Mouse (Mus musculus) spleen, adult 2 months (tissue): ENCODE results near the gene Tenm4. TPM values are rescaled to one million over a fixed set of nuclear protein-coding genes. Genes with fewer than 3 reads are reported as not detected.
A peak's percentile ranks its signal among the peaks of the same experiment; 100 is the strongest.

ENCODE experiments used
- DNase-seq, 2 experiments: peaks; one replicate each; pipeline versions ENCODE4 v3.0.0 to v3.0.0-alpha.2; 2012 to 2021; ENCODE audit warnings: low spot score in 2 of 2, low read depth in 1 of 2
- H3K27ac ChIP-seq: fragments of 200-500 bp; 2 replicates; pipeline ENCODE4 v1.5.1; 2012; ENCODE audit warnings: low read length, inconsistent platforms; ENCODE audit not compliant: insufficient read depth
- H3K27me3 ChIP-seq: fragments of 200-500 bp; 2 replicates; pipeline ENCODE4 v1.6.1; 2012; ENCODE audit warnings: mild to moderate bottlenecking, moderate library complexity, low read length, inconsistent platforms; ENCODE audit not compliant: control insufficient read depth, insufficient read depth
- H3K36me3 ChIP-seq: fragments of 200-500 bp; 2 replicates; pipeline ENCODE4 v1.6.1; 2012; ENCODE audit warnings: mild to moderate bottlenecking, low read length, inconsistent platforms; ENCODE audit not compliant: control insufficient read depth, insufficient read depth
- H3K4me1 ChIP-seq: fragments of 200-500 bp; 2 replicates; pipeline ENCODE4 v1.6.1; 2011; ENCODE audit warnings: inconsistent platforms; ENCODE audit not compliant: control insufficient read depth, insufficient read depth, insufficient read length
- H3K4me3 ChIP-seq: fragments of 200-500 bp; 2 replicates; pipeline ENCODE4 v1.5.1; 2011; ENCODE audit warnings: mild to moderate bottlenecking, inconsistent platforms; ENCODE audit not compliant: insufficient read depth, insufficient read length; ENCODE audit errors: extremely low read depth
- CTCF ChIP-seq: fragments of 200-500 bp; IDR thresholded peaks from 2 replicates; pipeline ENCODE4 v1.5.1; 2011; ENCODE audit warnings: mild to moderate bottlenecking, inconsistent platforms; ENCODE audit not compliant: insufficient read depth, insufficient read length, insufficient replicate concordance; ENCODE audit errors: extremely low read depth
- POLR2A ChIP-seq: fragments of 200-500 bp; IDR thresholded peaks from 2 replicates; pipeline ENCODE4 v1.6.1; 2011; ENCODE audit warnings: low read depth, low read length, inconsistent platforms
- WGBS: fragments of 180-500 bp; shearing (Covaris S2); methylation state at CpG from one replicate; pipeline ENCODE4 v1.1.7; 2018; 5-methylcytosine and 5-hydroxymethylcytosine counted together
- polyA plus RNA-seq: library from polyadenylated mRNA; depleted of rRNA; stranded (reverse); fragments of >200 nt; gene quantifications from 2 replicates; pipeline ENCODE4 v1.2.3, GENCODE M21; 2012

The Tenm4 gene
- polyA plus RNA-seq, 1 experiment: 1.2 TPM

- Histone ChIP-seq H3K4me1 (no peaks in the 10 kb centered on the region), H3K36me3 (peaks cover 2% of the 10 kb centered on the region), H3K27ac (no peak overlapping the region), H3K27me3 (no peaks in the 10 kb centered on the region), H3K4me3 (peak overlapping the region; percentile 80)
- 24% methylated on average over 5 of the region's 5 CpGs for WGBS
- no peak for TF ChIP-seq CTCF
- no peak for TF ChIP-seq POLR2A
- DNase-seq: no peak
Measured at GRCm38 (mm10) chr7:96952094-96952493, 781.0 kb downstream of the Tenm4 start.

GRCm38 (mm10) chr7:96959168-96959567 lies 788.1 kb downstream of the Tenm4 start:
- Histone ChIP-seq H3K4me3 (no peak overlapping the region), H3K36me3 (peaks cover 11% of the 10 kb centered on the region), H3K4me1 (no peaks in the 10 kb centered on the region), H3K27me3 (no peaks in the 10 kb centered on the region), H3K27ac (no peak overlapping the region)
- TF ChIP-seq CTCF (no peak), POLR2A (no peak)
- WGBS: 84% methylated on average over 5 of the region's 5 CpGs
- no peak for DNase-seq
